Mouse (Mus musculus) bone marrow, adult 2 months (tissue): Measurements from ENCODE around the gene Pepd.

Experiments used
- CTCF ChIP-seq: fragments of 200-500 bp; IDR thresholded peaks from 2 replicates; pipeline ENCODE4 v1.5.1; 2011; ENCODE audit warnings: low read length, control low read depth; ENCODE audit not compliant: control insufficient read depth, insufficient read depth
- POLR2A ChIP-seq: fragments of 200-500 bp; IDR thresholded peaks from 2 replicates; pipeline ENCODE4 v1.6.1; 2011; ENCODE audit warnings: low read depth, mild to moderate bottlenecking, control low read depth, low read length, borderline replicate concordance; ENCODE audit not compliant: control insufficient read depth

GRCm38 (mm10) chr7:35030567-35030966, 118.4 kb downstream of the Pepd start:
- TF ChIP-seq CTCF (no peak), POLR2A (no peak)
